Mouse (Mus musculus): ENCODE data around the gene Stac.

Gene Stac

GRCm38 (mm10) chr9:111689680-111690483 is at the start of gene Stac:
Stac (minus strand) TSS chr9:111690348.
- DNase-seq (ENCODE audit: low spot score in 2 of 2) = no peak

DNA sequence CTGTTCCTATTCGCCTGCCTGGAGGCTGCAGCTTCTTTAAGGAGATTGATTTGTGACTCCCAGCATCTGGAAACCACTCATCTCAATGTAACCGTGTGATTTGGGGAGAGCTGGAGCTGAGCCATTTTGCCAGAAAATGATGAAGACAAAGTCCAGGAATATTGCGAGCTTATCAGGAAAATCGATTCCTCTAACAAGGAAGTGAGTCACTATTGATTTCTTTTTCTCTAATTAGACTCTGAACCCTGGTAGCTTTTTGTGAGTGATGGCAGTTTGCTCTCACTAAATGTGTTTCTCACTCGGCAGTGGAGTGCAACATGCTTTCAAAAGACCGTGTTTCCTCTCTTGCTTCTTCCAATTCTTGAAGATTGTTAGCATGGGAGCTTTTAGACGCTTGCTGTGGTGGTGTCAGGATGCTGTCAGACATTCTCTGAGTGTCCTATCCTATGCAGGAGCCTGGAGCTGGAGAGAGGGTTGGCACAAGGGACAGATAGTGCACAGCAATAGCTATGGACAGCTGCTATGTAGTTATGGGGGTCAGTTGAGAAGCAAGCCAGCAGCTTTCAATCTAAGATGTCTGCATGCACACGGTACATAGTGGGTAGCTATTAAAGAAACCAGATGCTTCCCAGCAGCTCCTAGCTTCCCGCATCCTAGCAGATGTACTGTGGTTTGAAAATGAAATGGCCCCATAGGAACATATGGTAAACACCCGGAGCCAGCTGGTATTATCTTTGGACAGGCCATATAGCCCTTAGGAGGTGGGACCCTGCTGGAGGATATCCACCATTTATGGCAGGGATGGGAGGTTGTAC is 49.5 kb upstream of the Stac start:
- DNase-seq (ENCODE audit: low spot score in 2 of 2) = no peak

- DNase-seq (ENCODE audit: low spot score in 2 of 2) = no peak
Observed at GRCm38 (mm10) chr9:111739026-111739425, 48.9 kb upstream of the Stac start.

DNA sequence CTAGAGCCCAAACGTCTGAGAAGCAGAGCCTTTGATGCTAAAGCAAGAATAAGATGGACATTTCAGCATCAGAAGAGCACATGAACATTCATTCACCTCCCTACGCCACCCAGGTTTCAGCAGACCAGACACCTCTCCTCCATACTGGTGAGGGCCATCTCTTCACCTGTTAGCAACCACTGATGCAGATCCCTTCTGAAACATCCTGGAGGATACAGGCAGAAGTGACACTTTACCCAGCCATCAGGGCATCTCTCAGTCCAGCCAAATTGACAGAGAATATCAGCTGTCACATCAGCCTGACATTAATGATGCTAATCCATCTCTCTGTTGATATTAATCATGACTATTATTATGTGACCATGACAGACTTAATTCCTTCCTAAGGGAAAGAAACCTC is 47.6 kb upstream of the Stac start:
- no peak for DNase-seq (ENCODE audit: low spot score in 2 of 2)

DNA sequence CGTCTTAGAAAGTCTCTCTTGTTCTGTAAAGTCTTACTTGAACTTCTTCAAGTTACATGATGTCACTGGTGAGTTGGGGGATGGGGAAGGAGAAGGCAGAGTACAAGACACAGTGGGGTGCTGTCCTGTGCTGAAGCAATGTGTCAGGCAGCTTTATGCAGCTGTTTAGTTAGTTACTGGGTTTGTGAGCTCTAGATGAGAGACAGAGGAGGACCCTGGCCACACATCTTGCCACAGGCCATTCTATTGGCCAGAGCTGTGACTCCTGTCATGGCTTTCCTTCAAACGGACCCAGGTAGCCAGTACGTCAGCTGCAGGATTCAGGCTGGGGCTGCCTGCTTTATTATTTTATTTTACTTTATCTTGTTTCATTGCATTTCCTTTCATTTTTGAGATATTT is 45.8 kb upstream of the Stac start:
- DNase-seq (ENCODE audit: low spot score in 2 of 2) = no peak

- DNase-seq (ENCODE audit: low spot score in 2 of 2) = no peak
Observed at GRCm38 (mm10) chr9:111731939-111732670, 42.0 kb upstream of the Stac start.

GRCm38 (mm10) chr9:111724981-111725593 is 34.9 kb upstream of the Stac start:
- DNase-seq (ENCODE audit: low spot score in 2 of 2) = no peak

DNA sequence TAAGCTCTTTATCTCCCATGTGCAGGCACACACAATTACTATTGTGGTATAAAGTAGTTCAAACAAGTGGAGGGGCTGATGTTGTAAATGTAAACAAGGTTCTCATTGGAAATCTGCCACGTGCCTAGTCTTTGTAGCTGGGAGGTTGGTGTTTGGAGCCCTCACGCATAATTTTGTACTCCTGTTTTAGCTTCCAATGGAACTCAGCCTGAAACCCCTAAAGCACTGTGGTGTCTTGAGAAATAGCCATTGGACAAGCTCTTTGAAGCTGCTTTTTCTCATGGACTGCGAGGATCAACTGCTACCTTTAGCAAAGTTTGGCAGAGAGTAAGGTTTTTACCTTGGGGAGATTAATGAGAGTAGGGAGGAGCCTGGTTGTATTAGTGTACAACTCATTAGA is 24.3 kb upstream of the Stac start:
- DNase-seq (ENCODE audit: low spot score in 2 of 2) = no peak

DNA sequence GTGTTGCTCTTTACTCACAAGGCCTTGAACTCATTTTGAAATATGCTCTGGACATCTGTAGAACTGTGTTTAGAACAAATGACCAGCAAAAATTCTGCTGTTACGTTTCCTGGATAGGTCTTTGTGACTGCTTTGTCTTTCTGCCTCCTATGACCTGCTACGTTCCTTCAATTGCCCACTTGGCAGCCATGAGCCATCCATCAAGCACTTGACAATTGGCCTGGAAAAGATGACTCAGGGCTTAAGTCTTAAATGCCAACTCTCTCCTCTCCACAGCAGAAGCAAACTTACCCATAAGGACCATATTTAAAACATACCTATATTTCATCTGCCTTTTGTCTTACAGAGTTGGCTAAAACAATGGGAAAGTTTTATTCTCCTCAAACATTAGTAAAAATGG is 10.0 kb upstream of the Stac start:
- DNase-seq (ENCODE audit: low spot score in 2 of 2) = no peak

GRCm38 (mm10) chr9:111690484-111690855 is 322 bp upstream of the Stac start:
- DNase-seq (ENCODE audit: low spot score in 2 of 2) = no peak

DNA sequence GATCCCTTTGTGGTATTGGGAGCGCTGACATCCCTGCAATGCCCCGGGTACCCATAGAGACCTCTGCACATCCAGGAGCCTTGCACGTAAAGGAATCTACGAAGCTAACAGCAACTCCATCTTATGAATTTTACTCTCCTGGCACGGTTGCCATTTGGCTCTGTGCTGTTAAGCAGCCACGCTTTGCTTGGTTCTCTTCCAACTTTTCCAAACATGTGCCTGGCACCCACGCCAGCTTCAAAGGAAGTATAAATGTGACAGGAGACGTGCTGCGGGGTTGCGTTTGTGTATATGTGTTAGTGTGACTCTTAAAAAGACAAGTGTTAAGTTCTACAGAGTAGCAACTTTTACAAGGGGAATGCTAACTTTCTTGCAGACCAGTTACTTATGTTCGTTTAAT is 1.0 kb downstream of the Stac start:
- no peak for DNase-seq (ENCODE audit: low spot score in 2 of 2)

DNA sequence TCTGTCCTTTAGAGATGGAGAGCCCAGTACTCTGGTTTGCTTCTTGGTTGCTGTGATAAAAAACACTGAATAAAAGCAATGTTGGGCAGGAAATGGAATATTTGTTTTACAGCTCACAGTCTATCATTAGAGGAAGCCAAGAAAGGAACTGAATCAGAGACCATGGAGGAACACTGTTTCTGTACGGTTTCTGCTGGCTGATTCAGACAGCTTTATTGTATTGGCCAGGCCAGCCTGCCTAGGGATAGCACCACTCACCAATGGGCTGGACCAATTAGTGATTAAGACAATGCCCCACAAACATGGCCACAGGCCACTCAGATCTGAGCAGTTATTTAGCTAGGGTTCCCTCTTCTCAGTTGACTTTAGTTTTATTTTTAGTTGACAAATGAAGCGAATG is 6.0 kb downstream of the Stac start:
- DNase-seq (ENCODE audit: low spot score in 2 of 2) = no peak

- no peak for DNase-seq (ENCODE audit: low spot score in 2 of 2)
Observed at GRCm38 (mm10) chr9:111679516-111679915, 10.6 kb downstream of the Stac start.

DNA sequence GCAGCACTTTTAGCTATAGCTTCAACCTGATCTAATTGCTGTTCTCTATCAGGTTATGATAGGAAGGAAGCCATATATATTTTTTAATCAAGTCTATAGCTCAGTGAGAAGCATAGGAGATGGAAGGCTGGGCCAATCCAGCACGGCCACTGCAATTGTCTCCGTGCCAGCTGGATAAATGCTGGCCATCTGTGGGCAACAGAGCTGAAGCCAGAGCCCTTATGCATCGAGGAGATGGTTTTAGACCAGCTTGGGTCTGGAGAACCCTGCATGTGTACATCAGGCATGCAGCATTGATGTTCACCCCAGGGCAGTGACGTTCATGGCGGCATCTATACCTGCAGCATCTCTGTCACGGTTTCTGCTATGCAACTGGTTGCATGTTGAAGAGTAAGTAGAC is 20.3 kb downstream of the Stac start:
- no peak for DNase-seq (ENCODE audit: low spot score in 2 of 2)

GRCm38 (mm10) chr9:111655066-111655465 is 35.1 kb downstream of the Stac start:
- DNase-seq (ENCODE audit: low spot score in 2 of 2) = no peak

- no peak for DNase-seq (ENCODE audit: low spot score in 2 of 2)
Observed at GRCm38 (mm10) chr9:111644228-111644627, 45.9 kb downstream of the Stac start.

GRCm38 (mm10) chr9:111643369-111643768 is 46.8 kb downstream of the Stac start:
- no peak for DNase-seq (ENCODE audit: low spot score in 2 of 2)

GRCm38 (mm10) chr9:111637641-111638040 is 52.5 kb downstream of the Stac start:
- DNase-seq (ENCODE audit: low spot score in 2 of 2) = no peak

- no peak for DNase-seq (ENCODE audit: low spot score in 2 of 2)
Observed at GRCm38 (mm10) chr9:111632833-111633232, 57.3 kb downstream of the Stac start.

- no peak for DNase-seq (ENCODE audit: low spot score in 2 of 2)
Observed at GRCm38 (mm10) chr9:111621191-111621590, 69.0 kb downstream of the Stac start.

DNA sequence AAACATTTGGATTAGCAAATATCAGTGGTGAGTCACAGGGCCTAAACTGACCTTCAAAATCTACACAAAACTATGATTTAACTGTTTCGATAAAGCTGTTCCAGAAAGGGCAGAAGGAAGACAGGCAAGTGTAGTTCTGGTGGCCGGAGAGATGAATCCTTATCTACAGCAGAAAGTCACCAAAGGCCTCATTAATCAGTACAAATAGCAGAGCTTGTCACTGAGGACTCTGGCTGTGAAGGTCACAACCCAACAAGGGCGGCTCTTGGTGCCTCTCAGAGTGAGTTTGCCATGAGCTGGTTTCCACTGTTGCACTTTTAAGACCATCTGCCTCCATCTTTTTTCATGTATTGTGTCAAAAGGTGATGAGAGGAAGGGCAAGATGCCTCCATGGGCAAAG is 78.8 kb downstream of the Stac start:
- DNase-seq (ENCODE audit: low spot score in 2 of 2) = no peak

DNA sequence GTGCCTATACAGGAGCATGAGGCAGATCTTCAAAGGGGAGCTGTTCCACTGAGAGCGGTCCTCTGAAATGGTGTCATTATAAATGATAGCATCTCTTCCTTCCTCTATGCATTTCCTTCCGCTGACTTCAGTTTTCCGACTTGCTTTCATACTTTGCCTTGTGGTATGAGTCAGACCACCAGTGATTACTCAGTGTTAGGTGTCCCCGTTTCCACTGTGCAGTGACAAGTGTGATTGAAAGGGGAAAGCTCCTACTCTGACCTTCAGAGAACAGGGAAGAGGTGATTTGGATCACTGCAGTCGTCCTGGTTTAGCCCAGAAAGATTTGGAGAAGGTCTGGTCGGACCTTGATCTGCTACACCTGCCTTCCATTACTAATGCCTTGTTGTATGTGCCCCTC is 81.4 kb downstream of the Stac start:
- DNase-seq (ENCODE audit: low spot score in 2 of 2) = no peak
